In genomic region chr15:11489116-11489515, GRCm38 (mm10) we compare ENCODE assay signal across 25 mouse cellular contexts.
"Had no signal": no experiment of that assay in that cellular context is flagged by ENCODE, and none has a peak within 500 bp of the region (broad histone marks: within the 10 kb centered on the region; RNA-seq: fewer than 3 reads in every experiment).

No protein-coding gene starts in this region.

- H3K27ac ChIP-seq: heart, adult 2 months; heart, embryonic 13.5 days; heart, embryonic 15.5 days; hindbrain, embryonic 10.5 days; hindbrain, embryonic 12.5 days; hindbrain, embryonic 14.5 days; limb, embryonic 13.5 days; limb, embryonic 15.5 days; liver, embryonic 12.5 days; liver, embryonic 14.5 days had no signal

- H3K36me3 ChIP-seq: heart, embryonic 13.5 days; heart, embryonic 15.5 days; hindbrain, embryonic 10.5 days; hindbrain, embryonic 12.5 days; intestine, embryonic 15.5 days; limb, embryonic 13.5 days; limb, embryonic 15.5 days; liver, embryonic 12.5 days had no signal

- ATAC-seq: hindbrain, embryonic 16.5 days; inflammation-experienced regulatory T-cells, adult 6 months; intestine, embryonic 15.5 days; liver, embryonic 12.5 days had no signal

- H3K9me3 ChIP-seq: heart, embryonic 13.5 days; heart, embryonic 15.5 days; hindbrain, embryonic 10.5 days; hindbrain, embryonic 12.5 days; intestine, embryonic 15.5 days; limb, embryonic 13.5 days; limb, embryonic 15.5 days; liver, embryonic 12.5 days had no signal

- H3K4me3 ChIP-seq: heart, adult 2 months; heart, embryonic 13.5 days; heart, embryonic 15.5 days; hindbrain, embryonic 10.5 days; hindbrain, embryonic 12.5 days; intestine, embryonic 15.5 days; limb, embryonic 13.5 days; limb, embryonic 15.5 days; liver, embryonic 12.5 days had no signal

- H3K9ac ChIP-seq: heart, embryonic 13.5 days; heart, embryonic 15.5 days; hindbrain, embryonic 12.5 days; hindbrain, embryonic 14.5 days; intestine, embryonic 15.5 days; limb, embryonic 13.5 days; limb, embryonic 15.5 days; liver, embryonic 12.5 days; liver, embryonic 14.5 days had no signal

- H3K27me3 ChIP-seq: heart, embryonic 13.5 days; heart, embryonic 15.5 days; hindbrain, embryonic 12.5 days; intestine, embryonic 15.5 days; limb, embryonic 15.5 days; liver, embryonic 12.5 days had no signal

- DNase-seq: gastrocnemius, postnatal 14 days; gastrocnemius, postnatal 36 days; heart, adult 2 months; heart, postnatal 14 days; heart, postnatal 4 days; kidney, adult 18-20 months; kidney, adult 9 months; kidney, postnatal 14 days; kidney, postnatal 36 days; layer of hippocampus, adult 9-11 months; layer of hippocampus, postnatal 36 days; left cerebral cortex, postnatal 4 days had no signal

- H3K4me1 ChIP-seq: heart, embryonic 13.5 days; heart, embryonic 15.5 days; hindbrain, embryonic 10.5 days; hindbrain, embryonic 12.5 days; limb, embryonic 15.5 days; liver, embryonic 12.5 days had no signal

- H3K4me2 ChIP-seq: heart, embryonic 11.5 days; heart, embryonic 13.5 days; heart, embryonic 15.5 days; hindbrain, embryonic 12.5 days; hindbrain, embryonic 14.5 days; intestine, embryonic 15.5 days; limb, embryonic 13.5 days; limb, embryonic 15.5 days; liver, embryonic 12.5 days had no signal
